Mouse (Mus musculus) thymus, adult 2 months (tissue): ENCODE measurements around the gene Cend1.

Experiments
- CTCF ChIP-seq: fragments of 200-500 bp; IDR thresholded peaks from 2 replicates; pipeline ENCODE4 v1.5.1; 2012; ENCODE audit warnings: mild to moderate bottlenecking, control low read depth, low read length, moderate library complexity, borderline replicate concordance; ENCODE audit not compliant: control insufficient read depth, poor library complexity, insufficient read depth; ENCODE audit errors: extremely low read depth
- POLR2A ChIP-seq: fragments of 200-500 bp; IDR thresholded peaks from 2 replicates; pipeline ENCODE4 v1.6.1; 2012; ENCODE audit warnings: mild to moderate bottlenecking, low read length, control low read depth, moderate library complexity; ENCODE audit not compliant: control insufficient read depth, poor library complexity, insufficient read depth; ENCODE audit errors: extremely low read depth

GRCm38 (mm10) chr7:141478270-141478748, 49.0 kb upstream of the Cend1 start:
- TF ChIP-seq POLR2A, result no peak
- no peak for TF ChIP-seq CTCF
